Mouse (Mus musculus): ENCODE data around the gene Cacfd1. TPM values are rescaled to one million over a fixed set of nuclear protein-coding genes. Genes with fewer than 3 reads are reported as not detected.
A peak's percentile ranks its signal among the peaks of the same experiment; 100 is the strongest.

The Cacfd1 gene
- total RNA-seq, 2 experiments from 2014 or later = 41.5 to 50.0 TPM

- DNase-seq (ENCODE audit: low spot score in 2 of 2) = no peak
- intact Hi-C loops (cut with DNase I) = no loop called here
These were observed 49.0 kb downstream of the Cacfd1 start for GRCm38 (mm10) chr2:27058751-27059150.

- no peak for DNase-seq (ENCODE audit: low spot score in 2 of 2)
- intact Hi-C loops (cut with DNase I) = no loop called here
These were observed 49.5 kb downstream of the Cacfd1 start for GRCm38 (mm10) chr2:27059187-27059586.

GRCm38 (mm10) chr2:27067124-27067523 is 57.4 kb downstream of the Cacfd1 start:
- no peak for DNase-seq (ENCODE audit: low spot score in 2 of 2)
- intact Hi-C loops (cut with DNase I) = no loop called here

- intact Hi-C loops (cut with DNase I) = no loop called here
- DNase-seq (ENCODE audit: low spot score in 2 of 2) = no peak
These were observed 58.3 kb downstream of the Cacfd1 start for GRCm38 (mm10) chr2:27067996-27068395.

- DNase-seq (ENCODE audit: low spot score in 2 of 2) = no peak
- intact Hi-C loops (cut with DNase I) = no loop called here
These were observed 59.9 kb downstream of the Cacfd1 start for GRCm38 (mm10) chr2:27069646-27070045.

GRCm38 (mm10) chr2:27070247-27070813 is 60.6 kb downstream of the Cacfd1 start:
- intact Hi-C loops (cut with DNase I) = no loop called here
- peak in 1 of 2 experiments; percentile 35 for DNase-seq (ENCODE audit: low spot score in 2 of 2)

Other genes starting within 250 kb of the Cacfd1 start
- not detected for gene Abo, start 144.9 kb upstream of the Cacfd1 start, total RNA-seq (2021)
- 10 to 100 TPM; 26.7 to 27.0 TPM for gene Surf6, start 107.0 kb upstream of the Cacfd1 start, total RNA-seq (2021)
- gene Med22, start 99.2 kb upstream of the Cacfd1 start, total RNA-seq (2021) = 10 to 100 TPM; 45.7 to 46.8 TPM
- gene Rpl7a, start 99.2 kb upstream of the Cacfd1 start, total RNA-seq (2021) = 100 to 1,000 TPM; 223 to 256 TPM
- gene Surf2, start 93.6 kb upstream of the Cacfd1 start, total RNA-seq (2021) = 10 to 100 TPM; 33.2 to 34.0 TPM
- 100 to 1,000 TPM in 1 of 2 experiments, 10 to 100 TPM in 1; 95.5 to 106 TPM for gene Surf1, start 93.4 kb upstream of the Cacfd1 start, total RNA-seq (2021)
- gene Surf4, start 76.0 kb upstream of the Cacfd1 start, total RNA-seq (2021) = 10 to 100 TPM; 49.5 to 53.0 TPM
- under 1 TPM; 0.15 to 0.41 TPM for gene Stkld1, start 75.9 kb upstream of the Cacfd1 start, total RNA-seq (2021)
- gene Rexo4, start 45.5 kb upstream of the Cacfd1 start, total RNA-seq (2021) = 10 to 100 TPM; 48.2 to 68.2 TPM
- gene Adamts13, start 36.5 kb upstream of the Cacfd1 start, total RNA-seq (2021) = 1 to 10 TPM in 1 of 2 experiments, under 1 TPM in 1; 0.77 to 1.8 TPM
- 10 to 100 TPM; 32.2 to 32.4 TPM for gene Slc2a6, start 18.1 kb downstream of the Cacfd1 start, total RNA-seq (2021)
- under 1 TPM in 1 of 2 experiments, not detected in 1; 0.44 TPM for gene Mymk, start 62.3 kb downstream of the Cacfd1 start, total RNA-seq (2021)
- 10 to 100 TPM; 22.0 to 22.2 TPM for gene Adamtsl2, start 69.5 kb downstream of the Cacfd1 start, total RNA-seq (2021)
- 100 to 1,000 TPM; 112 to 122 TPM for gene Fam163b, start 132.6 kb downstream of the Cacfd1 start, total RNA-seq (2021)
- under 1 TPM; 0.41 to 0.44 TPM for gene Dbh, start 155.3 kb downstream of the Cacfd1 start, total RNA-seq (2021)
- gene Sardh, start 238.4 kb downstream of the Cacfd1 start, total RNA-seq (2021) = 10 to 100 TPM in 1 of 2 experiments, 1 to 10 TPM in 1; 7.4 to 10.8 TPM

Measured in left cerebral cortex, postnatal 36 days (tissue).